Mouse (Mus musculus) G1E (cell line): ENCODE measurements at regions not wholly inside any gene's neighbourhood (a gene's known extent, or its start where the extent isn't known, plus 50 kb on each side); places are given as distances from the start of the nearest gene placed in this dataset.

Source experiments
- CTCF ChIP-seq: IDR thresholded peaks from 2 replicates; pipeline ENCODE4 v1.5.1; 2012; ENCODE audit warnings: low read depth, low read length, inconsistent platforms, mixed read lengths
- GATA2 ChIP-seq: IDR thresholded peaks from 2 replicates; pipeline ENCODE4 v1.6.1; 2012; ENCODE audit warnings: low read depth, low read length, inconsistent platforms, borderline replicate concordance

GRCm38 (mm10) chr11:31746939-31747338 is 75.3 kb upstream of the Bod1 start:
- TF ChIP-seq CTCF (no peak), GATA2 (no peak)
